Mouse (Mus musculus): ENCODE data around the gene Timp2.
A peak's percentile ranks its signal among the peaks of the same experiment; 100 is the strongest.

The Timp2 gene

DNA sequence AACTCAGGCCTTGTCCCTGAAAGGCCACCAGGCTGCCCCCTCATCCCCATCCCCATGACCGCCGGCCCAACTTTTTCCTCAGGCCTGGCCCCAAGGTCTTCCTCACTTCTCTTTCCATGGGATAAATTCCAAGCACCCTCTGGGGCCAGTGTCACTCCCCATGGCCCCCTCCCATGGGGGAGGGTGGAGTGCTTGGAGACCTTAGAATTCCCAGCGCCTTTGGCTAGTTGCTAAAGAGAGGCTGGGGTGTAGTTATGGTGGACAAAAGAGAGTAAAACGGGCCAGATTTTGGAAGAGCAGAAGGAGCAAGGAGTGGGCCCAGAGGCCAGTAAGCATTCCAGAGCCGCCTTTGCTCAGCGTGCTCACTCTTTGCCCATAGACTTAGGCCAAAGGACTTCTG, at the start of gene Timp2:
Gene Timp2 (minus strand): TSS at position 101 of the 400 bp plus-strand sequence.
- no peak for DNase-seq

- peak; percentile 89 for DNase-seq
Measured at GRCm38 (mm10) chr11:118405311-118405710, 49.8 kb upstream of the Timp2 start.

DNA sequence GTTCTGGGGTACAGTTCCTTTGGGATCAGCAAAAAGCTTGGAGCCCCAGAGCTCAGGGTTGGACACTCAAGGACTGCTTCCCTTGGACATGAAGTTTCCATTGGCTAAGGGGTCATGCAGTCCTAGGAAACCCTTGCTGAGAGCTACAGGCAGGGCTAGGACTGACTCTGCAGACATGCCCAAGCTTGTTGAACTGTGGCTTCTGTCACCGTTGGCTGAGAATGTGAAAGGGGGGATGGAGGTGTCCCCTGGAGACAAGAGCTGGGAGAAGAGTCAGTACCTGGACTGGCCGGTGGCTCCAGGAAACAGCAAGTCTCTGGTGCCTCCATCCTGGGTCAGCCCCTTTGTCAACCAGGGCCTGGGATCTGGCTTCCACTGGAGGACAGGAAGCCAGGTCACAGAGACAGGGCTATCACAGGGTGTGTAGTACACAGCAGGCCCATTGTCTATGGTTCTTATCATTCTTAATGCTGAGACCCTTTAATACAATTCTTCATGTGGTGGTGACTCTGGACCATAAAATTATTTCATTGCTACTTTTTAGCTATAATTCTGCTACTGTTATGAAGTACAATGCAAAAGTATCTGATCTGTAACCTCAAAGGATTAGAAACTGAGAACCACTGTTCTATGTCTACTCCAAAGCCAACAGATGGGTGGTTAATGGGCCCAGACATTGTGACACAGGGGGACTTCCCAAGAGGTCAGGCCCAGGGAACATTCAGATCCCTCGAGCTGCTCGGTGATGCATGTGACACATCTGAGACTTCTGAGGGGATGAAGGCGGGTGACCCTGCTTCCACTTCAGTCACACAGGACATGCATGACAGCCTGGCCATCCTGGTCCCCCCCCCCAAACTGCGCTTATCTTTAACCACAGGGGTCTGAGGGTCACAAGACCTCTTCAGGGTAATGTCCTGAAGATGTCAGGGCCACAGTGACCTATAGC, 48.7 kb upstream of the Timp2 start:
- peak; percentile 94 for DNase-seq

- peak; percentile 84 for DNase-seq
Measured at GRCm38 (mm10) chr11:118403183-118403582, 47.6 kb upstream of the Timp2 start.

DNA sequence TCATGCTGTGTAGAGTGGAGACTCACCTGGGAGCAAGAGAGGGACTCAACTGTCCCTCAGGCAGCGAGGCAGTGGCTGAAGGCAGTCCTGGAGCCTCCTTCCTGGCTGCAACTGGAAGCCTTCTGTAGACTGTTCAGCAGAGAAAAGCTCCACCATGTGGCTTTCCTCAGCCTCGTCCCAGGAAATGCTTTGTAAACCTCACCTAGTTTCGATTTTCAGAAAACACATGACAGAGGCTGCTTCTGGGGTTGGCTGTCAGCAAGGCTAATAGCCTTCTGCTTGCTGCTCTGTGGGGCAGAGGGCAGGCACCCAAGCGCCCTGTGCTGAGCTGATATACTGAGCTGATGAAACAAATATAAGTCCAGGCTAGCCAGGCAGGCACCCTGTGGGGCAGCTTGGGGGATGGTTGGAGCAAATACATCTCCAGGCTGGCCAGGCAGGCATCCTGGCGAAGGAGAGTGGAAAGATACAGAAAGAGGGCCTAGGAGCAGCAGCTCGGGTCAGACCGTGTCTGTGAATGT, 46.3 kb upstream of the Timp2 start, which contains the start of gene Lgals3bp:
Gene Lgals3bp (minus strand): TSS at position 333 of the 521 bp plus-strand sequence.
- DNase-seq = peak; percentile 99

GRCm38 (mm10) chr11:118401195-118401594, 45.7 kb upstream of the Timp2 start:
- peak; percentile 93 for DNase-seq

- peak; percentile 98 for DNase-seq
Measured at GRCm38 (mm10) chr11:118400566-118400936, 45.0 kb upstream of the Timp2 start.

DNA sequence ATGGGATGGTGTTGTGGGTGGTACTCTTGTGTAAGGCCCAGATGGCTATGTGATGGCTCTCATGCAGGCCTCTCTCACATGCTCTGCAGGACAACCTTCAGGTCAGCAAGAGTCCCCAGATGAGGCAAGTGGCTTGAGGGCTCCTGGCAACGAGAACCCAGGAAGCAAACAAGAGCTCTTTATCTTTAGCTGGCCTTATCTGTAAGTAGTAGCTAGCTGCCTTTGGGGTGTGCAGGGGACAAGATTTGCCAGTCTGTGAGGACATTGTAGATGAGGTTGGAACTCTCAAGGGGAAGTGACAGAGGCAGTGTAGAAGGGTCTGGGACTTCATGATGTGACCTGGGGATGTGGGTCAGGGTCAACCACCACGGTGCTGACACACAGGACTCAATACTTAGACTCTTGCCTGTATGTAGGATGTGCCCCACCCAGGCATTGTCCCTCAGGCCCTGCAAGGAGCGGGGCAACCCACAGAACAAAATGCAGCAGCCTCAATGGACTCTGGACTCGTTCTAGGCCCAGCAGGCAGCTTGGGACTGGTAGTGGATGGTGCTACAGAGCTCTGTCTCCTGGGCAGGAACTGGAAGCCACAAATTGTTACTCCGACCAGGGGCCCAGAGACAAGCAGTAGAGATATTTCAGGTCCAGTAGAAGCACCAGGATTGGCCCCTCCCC, 44.5 kb upstream of the Timp2 start:
- DNase-seq = peak; percentile 94

GRCm38 (mm10) chr11:118397806-118398530, 42.4 kb upstream of the Timp2 start:
- peak; percentile 92 for DNase-seq

GRCm38 (mm10) chr11:118394538-118394937, 39.0 kb upstream of the Timp2 start:
- peak; percentile 84 for DNase-seq

DNA sequence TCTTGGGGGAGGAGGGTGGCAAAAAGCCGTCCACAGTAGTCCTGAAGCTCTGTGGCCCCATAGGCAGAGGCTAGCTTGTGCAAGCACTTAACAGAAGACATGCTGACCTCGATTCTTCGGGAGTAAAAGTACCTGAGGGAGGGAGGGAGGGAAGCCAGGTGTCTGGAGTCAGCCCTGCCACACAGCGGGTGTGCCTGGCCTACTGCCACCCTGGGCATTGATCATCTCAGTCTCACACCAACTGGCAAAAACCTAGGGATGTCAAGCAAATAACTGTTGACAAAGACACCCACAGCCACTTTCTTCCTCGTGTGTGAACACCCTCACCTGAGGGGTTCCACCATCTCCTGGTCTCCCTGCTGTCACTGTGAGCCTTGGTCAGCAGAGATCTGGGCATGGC, 38.5 kb upstream of the Timp2 start:
- no peak for DNase-seq

- peak; percentile 75 for DNase-seq
Measured at GRCm38 (mm10) chr11:118387816-118388215, 32.3 kb upstream of the Timp2 start.

DNA sequence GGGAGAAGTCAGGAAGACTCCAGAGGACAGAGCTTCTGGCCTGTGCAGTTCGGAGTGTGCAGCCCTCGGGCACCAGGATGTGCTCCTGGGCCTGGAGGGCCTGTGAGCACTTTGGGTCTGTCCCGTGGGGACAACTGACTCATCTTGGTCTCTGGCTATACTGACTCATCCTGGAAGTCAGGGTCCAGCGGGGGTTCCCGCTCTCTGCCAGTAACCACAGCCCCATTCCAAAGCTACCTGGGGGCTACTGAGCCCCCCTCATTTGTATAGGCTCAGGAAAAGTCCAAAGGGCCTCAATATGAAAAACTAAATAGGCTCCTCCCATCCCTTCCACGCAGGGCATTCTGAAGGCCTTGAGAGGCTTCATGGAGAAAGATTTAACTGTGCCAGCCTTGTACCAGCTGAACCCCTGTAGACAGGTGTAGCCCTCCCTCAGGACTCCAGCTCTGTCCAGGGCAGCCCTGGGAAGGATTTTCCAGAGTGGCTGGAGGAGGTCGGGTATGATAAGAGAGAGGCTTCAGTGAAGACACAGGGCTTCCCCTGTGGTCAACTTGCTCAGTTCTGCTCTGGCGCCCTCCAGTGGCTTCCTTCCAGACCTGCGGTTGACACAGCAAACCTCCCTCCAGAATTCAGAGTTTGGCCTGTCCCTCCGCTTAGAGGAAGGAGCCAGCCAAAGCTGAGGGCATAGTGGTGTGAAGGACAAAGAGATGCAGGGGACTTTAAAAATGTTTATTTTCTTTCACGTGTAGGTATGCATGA, 23.9 kb upstream of the Timp2 start:
- peak; percentile 97 for DNase-seq

GRCm38 (mm10) chr11:118378656-118379055, 23.1 kb upstream of the Timp2 start:
- peak; percentile 92 for DNase-seq

- peak; percentile 88 for DNase-seq
Measured at GRCm38 (mm10) chr11:118376323-118376722, 20.8 kb upstream of the Timp2 start.

DNA sequence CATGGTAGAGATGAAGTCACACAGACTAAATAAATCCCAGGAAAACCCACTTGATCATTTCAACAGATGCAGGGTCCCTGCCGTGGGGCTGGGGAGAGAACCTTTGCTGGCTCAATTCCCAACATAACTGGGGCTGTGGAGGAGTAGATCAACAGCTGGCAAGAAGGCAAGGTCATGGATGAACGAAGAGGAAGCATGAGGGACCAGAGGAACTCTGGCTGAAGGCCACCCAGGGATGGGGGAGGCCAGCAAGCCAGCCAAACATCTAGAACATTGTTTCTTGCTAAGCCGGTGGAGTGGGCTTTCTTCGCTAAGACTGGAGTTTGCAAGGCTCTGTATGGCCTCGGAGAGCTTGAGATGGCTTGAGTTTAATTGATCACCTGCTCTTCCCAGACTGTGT, 20.3 kb upstream of the Timp2 start:
- peak; percentile 89 for DNase-seq

DNA sequence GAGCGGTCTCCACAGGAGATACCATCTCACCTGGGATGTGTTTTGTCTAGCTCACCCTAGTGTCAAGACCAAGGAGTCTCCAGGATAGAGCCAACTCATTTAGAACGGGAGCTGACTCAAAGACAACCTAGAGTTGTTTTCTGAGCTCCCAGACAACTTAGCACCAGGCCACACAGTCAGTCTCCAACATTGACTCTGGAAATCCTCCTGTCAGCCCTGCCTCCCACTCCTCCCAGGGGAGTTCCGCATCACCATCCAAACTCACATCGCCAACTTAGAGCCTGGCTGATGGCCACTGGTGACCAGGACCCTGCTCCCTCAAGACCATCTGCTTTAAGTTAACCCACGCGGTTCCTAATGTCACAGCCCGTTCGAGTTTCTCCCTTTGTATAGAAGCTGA, 19.9 kb upstream of the Timp2 start:
- DNase-seq = peak; percentile 80

DNA sequence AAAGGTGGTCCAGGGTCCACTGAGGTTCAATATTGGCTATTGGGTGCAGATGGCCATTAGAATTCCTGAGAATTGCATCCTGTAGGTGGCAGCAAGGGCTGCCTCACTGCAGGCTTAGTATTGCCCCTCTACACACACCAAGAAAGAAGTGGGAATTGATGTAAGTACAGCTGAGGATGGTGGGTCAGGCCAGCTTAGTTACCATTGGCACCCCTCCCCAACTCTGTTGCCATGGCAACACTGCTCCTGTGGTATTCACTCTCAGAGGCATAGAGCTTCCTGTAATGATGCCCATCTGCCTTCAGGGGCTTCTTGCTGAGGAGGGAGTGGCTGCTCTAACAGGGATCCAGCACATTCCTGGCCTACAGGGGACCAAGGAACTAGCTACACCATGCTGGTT, 19.5 kb upstream of the Timp2 start:
- peak; percentile 85 for DNase-seq

DNA sequence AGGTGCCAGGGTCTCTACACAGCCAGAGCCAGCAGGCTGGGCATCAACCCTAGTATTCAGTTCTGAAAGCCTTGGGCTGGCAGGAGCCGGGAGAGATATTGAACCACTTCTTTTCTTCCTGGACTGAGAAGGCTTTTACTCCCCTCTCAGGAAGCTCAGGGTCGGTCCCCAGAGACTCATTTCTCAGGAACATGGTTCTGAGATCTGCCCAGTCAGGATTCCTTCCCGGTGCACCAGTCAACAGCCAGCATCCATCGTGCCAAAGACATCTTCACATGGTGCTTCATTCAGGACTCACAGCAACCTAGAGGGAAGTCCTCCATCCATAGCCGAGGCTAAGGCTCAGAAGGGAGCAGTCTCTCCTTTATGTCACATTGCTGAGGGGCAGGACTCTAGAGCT, 19.0 kb upstream of the Timp2 start:
- peak; percentile 82 for DNase-seq

- peak; percentile 78 for DNase-seq
Measured at GRCm38 (mm10) chr11:118372641-118373040, 17.1 kb upstream of the Timp2 start.

GRCm38 (mm10) chr11:118371876-118372275, 16.3 kb upstream of the Timp2 start:
- peak; percentile 93 for DNase-seq

GRCm38 (mm10) chr11:118369657-118370056, 14.1 kb upstream of the Timp2 start:
- peak; percentile 83 for DNase-seq
